Mouse (Mus musculus) cerebellum, postnatal 36 days (tissue): ENCODE measurements around the gene Drap1.
A peak's percentile ranks its signal among the peaks of the same experiment; 100 is the strongest.
"Not testable (repeated sequence)": the region's sequence is repeated elsewhere in the genome, so short reads cannot be mapped to it uniquely, and the experiment has no call there.

Source experiments
- DNase-seq, 2 experiments: peaks; one replicate each; pipeline ENCODE4 v3.0.0; 2021 to 2022; ENCODE audit warnings: mixed read lengths in 2 of 2

The Drap1 gene

GRCm38 (mm10) chr19:5419630-5420029 is 5.1 kb downstream of the Drap1 start:
- no peak for DNase-seq

GRCm38 (mm10) chr19:5418750-5419466 is 5.9 kb downstream of the Drap1 start:
- DNase-seq: no peak

GRCm38 (mm10) chr19:5414534-5414957 is 10.2 kb downstream of the Drap1 start:
- DNase-seq: no peak

GRCm38 (mm10) chr19:5413840-5414239 is 10.9 kb downstream of the Drap1 start:
- DNase-seq: no peak

GRCm38 (mm10) chr19:5411961-5412360 is 12.8 kb downstream of the Drap1 start:
- no peak for DNase-seq

GRCm38 (mm10) chr19:5410641-5411040 is 14.1 kb downstream of the Drap1 start:
- DNase-seq: no peak

- DNase-seq: no peak
Measured at GRCm38 (mm10) chr19:5409068-5409467, 15.7 kb downstream of the Drap1 start.

GRCm38 (mm10) chr19:5408057-5409001 is 16.4 kb downstream of the Drap1 start:
- no peak for DNase-seq

- DNase-seq: peak; percentile 70 to 71
Measured at GRCm38 (mm10) chr19:5407133-5407532, 17.6 kb downstream of the Drap1 start.

GRCm38 (mm10) chr19:5406531-5407126 is 18.1 kb downstream of the Drap1 start:
- peak; percentile 56 to 57 for DNase-seq

GRCm38 (mm10) chr19:5405924-5406323 is 18.9 kb downstream of the Drap1 start:
- DNase-seq: no peak

GRCm38 (mm10) chr19:5402293-5402692 is 22.5 kb downstream of the Drap1 start, which contains the start of gene Tsga10ip:
Gene Tsga10ip (minus strand): TSS chr19:5402526.
- no peak for DNase-seq

- not testable (repeated sequence) for DNase-seq
Measured at GRCm38 (mm10) chr19:5401073-5401472, 23.7 kb downstream of the Drap1 start.

GRCm38 (mm10) chr19:5395371-5395770 is 29.4 kb downstream of the Drap1 start:
- DNase-seq: no peak

GRCm38 (mm10) chr19:5394168-5394567 is 30.6 kb downstream of the Drap1 start:
- DNase-seq: peak; percentile 54 to 70

- peak; percentile 82 for DNase-seq
Measured at GRCm38 (mm10) chr19:5392892-5393291, 31.9 kb downstream of the Drap1 start.

- DNase-seq: no peak
Measured at GRCm38 (mm10) chr19:5390416-5390815, 34.4 kb downstream of the Drap1 start.

GRCm38 (mm10) chr19:5389647-5390046 is 35.1 kb downstream of the Drap1 start:
- DNase-seq: no peak

GRCm38 (mm10) chr19:5388588-5389242 is 36.1 kb downstream of the Drap1 start, which contains the start of gene Sart1:
Gene Sart1 (minus strand): TSS chr19:5388703.
- peak; percentile 95 to 97 for DNase-seq

- peak in 1 of 2 experiments; percentile 33 for DNase-seq
Measured at GRCm38 (mm10) chr19:5388011-5388441, 36.8 kb downstream of the Drap1 start.

- DNase-seq: no peak
Measured at GRCm38 (mm10) chr19:5384715-5385114, 40.1 kb downstream of the Drap1 start.

GRCm38 (mm10) chr19:5383326-5383725 is 41.5 kb downstream of the Drap1 start:
- DNase-seq: no peak
